Mouse (Mus musculus): ENCODE data around the gene Ndufc1. TPM values are rescaled to one million over a fixed set of nuclear protein-coding genes. Genes with fewer than 3 reads are reported as not detected.
"Not testable (repeated sequence)": the region's sequence is repeated elsewhere in the genome, so short reads cannot be mapped to it uniquely, and the experiment has no call there.

The Ndufc1 gene
- total and polyA plus RNA-seq, 3 experiments: 115 to 207 TPM; not detected in 1

- TF ChIP-seq UBTF (IDR thresholded peaks at IDR 0.05; ENCODE audit: borderline replicate concordance, insufficient read depth, low read depth, low read length) (no peak), POLR2AphosphoS2 (IDR thresholded peaks at IDR 0.05; ENCODE audit: low read length) (no peak), NRF1 (IDR thresholded peaks at IDR 0.05; ENCODE audit: insufficient read depth, low read depth, low read length, poor library complexity, severe bottlenecking) (no peak), RAD21 (IDR thresholded peaks at IDR 0.05; ENCODE audit: low read depth, low read length) (no peak), MXI1 (IDR thresholded peaks at IDR 0.05; ENCODE audit: low read depth, low read length) (no peak; the same call in 1 of the 2 replicates), MAX (IDR thresholded peaks at IDR 0.05; ENCODE audit: low read length) (no peak), POLR2A (IDR thresholded peaks at IDR 0.05; ENCODE audit: control insufficient read depth in 1 of 2, insufficient read depth in 1 of 2, low read depth in 1 of 2, low read length in 2 of 2, poor library complexity in 1 of 2) (no peak), ELF1 (IDR thresholded peaks at IDR 0.05; ENCODE audit: low read depth, low read length) (no peak), CTCF (IDR thresholded peaks at IDR 0.05 in 2 of 3, conservative IDR thresholded peaks at IDR 0.05 in 1 of 3; ENCODE audit: control insufficient read depth in 1 of 3, insufficient read depth in 1 of 3, low read depth in 2 of 3, low read length in 3 of 3, poor library complexity in 1 of 3, severe bottlenecking in 1 of 3) (no peak), TAL1 (IDR thresholded peaks at IDR 0.05; ENCODE audit: low read length) (no peak), MAZ (IDR thresholded peaks at IDR 0.05; ENCODE audit: low read depth, low read length) (no peak), RCOR1 (IDR thresholded peaks at IDR 0.05; ENCODE audit: low read depth, low read length) (peak; percentile 19; the same call in 1 of the 2 replicates), SMC3 (IDR thresholded peaks at IDR 0.05; ENCODE audit: low read depth, low read length) (no peak), ZMIZ1 (IDR thresholded peaks at IDR 0.05; ENCODE audit: low read depth, low read length) (no peak), MYB (IDR thresholded peaks at IDR 0.05; ENCODE audit: low read depth, low read length) (no peak)
These were observed 51.7 kb downstream of the Ndufc1 start (continued) for GRCm38 (mm10) chr3:51357078-51357477.

GRCm38 (mm10) chr3:51354956-51355355 lies 53.8 kb downstream of the Ndufc1 start:
- not testable (repeated sequence) for H3K27me3 ChIP-seq (ENCODE audit: control insufficient read depth in 1 of 2, insufficient read depth in 2 of 2, low read length in 2 of 2); H3K4me1 ChIP-seq (ENCODE audit: control insufficient read depth in 1 of 2, insufficient read depth in 2 of 2, low read length in 2 of 2); H3K9ac ChIP-seq (ENCODE audit: control insufficient read depth, low read depth, low read length, poor library complexity, severe bottlenecking); H3K36me3 ChIP-seq (ENCODE audit: control insufficient read depth in 1 of 2, insufficient read depth in 2 of 2, low read length in 2 of 2); H3K79me2 ChIP-seq (ENCODE audit: control insufficient read depth, insufficient read depth, low read length, poor library complexity); H3K27ac ChIP-seq (ENCODE audit: control insufficient read depth, low read depth, low read length); H3K4me3 ChIP-seq (ENCODE audit: control insufficient read depth in 1 of 2, insufficient read depth in 1 of 2, low read depth in 2 of 2, low read length in 2 of 2); H3K9me3 ChIP-seq (replicated peaks; ENCODE audit: insufficient read depth, low read length)
- DNase-seq (ENCODE audit: low read depth, low spot score): peak; percentile 42
- peak; percentile 96 for TF ChIP-seq TBP (IDR thresholded peaks at IDR 0.05; ENCODE audit: low read depth, low read length)

Other genes starting within 250 kb of the Ndufc1 start
- gene Noct, start 184.5 kb downstream of the Ndufc1 start, total RNA-seq (2012; rRNA removed): 16.4 and 17.8 TPM in 2 replicates
- 10 to 100 TPM in 1 of 2 experiments, not detected in 1; 26.7 TPM for gene Noct, start 184.5 kb downstream of the Ndufc1 start, polyA plus RNA-seq (2012; ENCODE audit: insufficient read depth in 1 of 2, insufficient read length in 2 of 2, low read depth in 1 of 2, low replicate concordance in 2 of 2, missing spikeins in 1 of 2)
- 46.5 and 50.2 TPM in 2 replicates for gene Elf2, start 68.3 kb downstream of the Ndufc1 start, total RNA-seq (2012; rRNA removed)
- 10 to 100 TPM; 38.0 to 53.3 TPM for gene Elf2, start 68.3 kb downstream of the Ndufc1 start, polyA plus RNA-seq (2012; ENCODE audit: insufficient read depth in 1 of 2, insufficient read length in 2 of 2, low read depth in 1 of 2, low replicate concordance in 2 of 2, missing spikeins in 1 of 2)
- 0.65 and 2.0 TPM in 2 replicates for gene Mgarp, start 12.2 kb downstream of the Ndufc1 start, total RNA-seq (2012; rRNA removed)
- 1 to 10 TPM in 1 of 2 experiments, not detected in 1; 5.2 TPM for gene Mgarp, start 12.2 kb downstream of the Ndufc1 start, polyA plus RNA-seq (2012; ENCODE audit: insufficient read depth in 1 of 2, insufficient read length in 2 of 2, low read depth in 1 of 2, low replicate concordance in 2 of 2, missing spikeins in 1 of 2)
- gene Naa15, start 6.2 kb upstream of the Ndufc1 start, total RNA-seq (2012; rRNA removed): 36.6 and 43.4 TPM in 2 replicates
- gene Naa15, start 6.2 kb upstream of the Ndufc1 start, polyA plus RNA-seq (2012; ENCODE audit: insufficient read depth in 1 of 2, insufficient read length in 2 of 2, low read depth in 1 of 2, low replicate concordance in 2 of 2, missing spikeins in 1 of 2): 100 to 1,000 TPM in 1 of 2 experiments, 10 to 100 TPM in 1; 61.6 to 558 TPM
- gene Rab33b, start 74.9 kb upstream of the Ndufc1 start, total RNA-seq (2012; rRNA removed): 5.2 and 6.2 TPM in 2 replicates
- 1 to 10 TPM in 1 of 2 experiments, not detected in 1; 4.9 TPM for gene Rab33b, start 74.9 kb upstream of the Ndufc1 start, polyA plus RNA-seq (2012; ENCODE audit: insufficient read depth in 1 of 2, insufficient read length in 2 of 2, low read depth in 1 of 2, low replicate concordance in 2 of 2, missing spikeins in 1 of 2)
- gene Setd7, start 151.9 kb upstream of the Ndufc1 start, total RNA-seq (2012; rRNA removed): 8.4 and 11.3 TPM in 2 replicates
- 10 to 100 TPM; 15.3 to 37.9 TPM for gene Setd7, start 151.9 kb upstream of the Ndufc1 start, polyA plus RNA-seq (2012; ENCODE audit: insufficient read depth in 1 of 2, insufficient read length in 2 of 2, low read depth in 1 of 2, low replicate concordance in 2 of 2, missing spikeins in 1 of 2)